Mouse (Mus musculus) heart, embryonic 13.5 days (tissue): Measurements from ENCODE around the gene Larp4b. TPM values are rescaled to one million over a fixed set of nuclear protein-coding genes. Genes with fewer than 3 reads are reported as not detected.

ENCODE experiments used
- ATAC-seq: fragments of 200-750 bp; cut with Nextera tagmentation; 2 replicates; pipeline ENCODE4 v1.8.0; 2017; ENCODE audit warnings: moderate TSS enrichment; ENCODE audit not compliant: insufficient number of reproducible peaks, low FRiP score, low TSS enrichment; ENCODE audit errors: extremely low read depth
- H3K27ac ChIP-seq: fragments of 300-500 bp; sonication (generic); replicated peaks from 2 replicates; pipeline ENCODE4 v1.5.1; 2015; ENCODE audit warnings: moderate library complexity, mild to moderate bottlenecking, inconsistent platforms
- H3K27me3 ChIP-seq: fragments of 300-500 bp; sonication (generic); replicated peaks from 2 replicates; pipeline ENCODE4 v1.6.1; 2015; ENCODE audit warnings: mild to moderate bottlenecking, inconsistent platforms
- H3K36me3 ChIP-seq: fragments of 300-500 bp; sonication (generic); 2 replicates; pipeline ENCODE4 v1.6.1; 2015; ENCODE audit warnings: mild to moderate bottlenecking, inconsistent platforms
- H3K4me1 ChIP-seq: fragments of 300-500 bp; sonication (generic); 2 replicates; pipeline ENCODE4 v1.6.1; 2015; ENCODE audit warnings: inconsistent platforms
- H3K4me2 ChIP-seq: fragments of 300-500 bp; sonication (generic); 2 replicates; pipeline ENCODE4 v1.6.1; 2015; ENCODE audit warnings: inconsistent platforms, mild to moderate bottlenecking, moderate library complexity
- H3K4me3 ChIP-seq: fragments of 300-500 bp; sonication (generic); 2 replicates; pipeline ENCODE4 v1.5.1; 2015; ENCODE audit warnings: moderate library complexity, mild to moderate bottlenecking, inconsistent platforms
- H3K9ac ChIP-seq: fragments of 300-500 bp; sonication (generic); 2 replicates; pipeline ENCODE4 v1.6.1; 2015; ENCODE audit warnings: inconsistent platforms, mild to moderate bottlenecking, moderate library complexity
- H3K9me3 ChIP-seq: fragments of 300-500 bp; sonication (generic); 2 replicates; pipeline ENCODE4 v1.6.1; 2016; ENCODE audit warnings: inconsistent platforms
- WGBS: fragments of 180-500 bp; shearing (Covaris S2); methylation state at CpG from one replicate; pipeline ENCODE4 v1.1.7; 2015; ENCODE audit warnings: mixed read lengths; 5-methylcytosine and 5-hydroxymethylcytosine counted together
- polyA plus RNA-seq: library from polyadenylated mRNA; unstranded; fragments of >200 nt; fragmentation: Nextera tagmentation; extraction: Ambion mirVana; gene quantifications from 2 replicates; pipeline ENCODE4 v1.2.1, GENCODE M21; 2015

Gene Larp4b
- polyA plus RNA-seq, 1 experiment from 2014 or later: 23.3 TPM

GRCm38 (mm10) chr13:9127715-9128114, 34.0 kb downstream of the Larp4b start:
- H3K9me3 ChIP-seq: no peaks in the 10 kb centered on the region
- peak overlapping the region; percentile 91 for H3K27ac ChIP-seq
- H3K9ac ChIP-seq: peak overlapping the region; percentile 72
- peak overlapping the region; percentile 46 for H3K4me3 ChIP-seq
- peak; percentile 61; the same call in 1 of the 2 replicates for ATAC-seq
- peaks cover 37% of the 10 kb centered on the region for H3K4me1 ChIP-seq
- H3K4me2 ChIP-seq: peak overlapping the region; percentile 66
- H3K27me3 ChIP-seq: no peaks in the 10 kb centered on the region
- 40% methylated on average over 4 of the region's 4 CpGs for WGBS
- H3K36me3 ChIP-seq: peaks cover 81% of the 10 kb centered on the region

- ATAC-seq: no peak
- H3K4me2 ChIP-seq: peak overlapping the region; percentile 66
- H3K27me3 ChIP-seq: no peaks in the 10 kb centered on the region
- peak overlapping the region; percentile 46 for H3K4me3 ChIP-seq
- peaks cover 74% of the 10 kb centered on the region for H3K36me3 ChIP-seq
- peak overlapping the region; percentile 91 for H3K27ac ChIP-seq
- WGBS: 73% methylated on average over 6 of the region's 6 CpGs
- H3K9ac ChIP-seq: peak overlapping the region; percentile 72; the same call in 1 of the 2 replicates
- no peaks in the 10 kb centered on the region for H3K9me3 ChIP-seq
- peaks cover 44% of the 10 kb centered on the region for H3K4me1 ChIP-seq
These were observed 35.1 kb downstream of the Larp4b start for GRCm38 (mm10) chr13:9128707-9129314.

GRCm38 (mm10) chr13:9134421-9134820, 40.7 kb downstream of the Larp4b start:
- Histone ChIP-seq H3K9me3 (no peaks in the 10 kb centered on the region), H3K4me3 (no peak overlapping the region), H3K4me1 (peaks cover 25% of the 10 kb centered on the region), H3K27me3 (no peaks in the 10 kb centered on the region), H3K9ac (no peak overlapping the region), H3K4me2 (no peak overlapping the region), H3K36me3 (peaks cover 61% of the 10 kb centered on the region), H3K27ac (no peak overlapping the region)
- no peak for ATAC-seq
- 79% methylated on average over 2 of the region's 2 CpGs for WGBS

GRCm38 (mm10) chr13:9136088-9136487, 42.4 kb downstream of the Larp4b start:
- Histone ChIP-seq H3K4me1 (peaks cover 16% of the 10 kb centered on the region), H3K9me3 (no peaks in the 10 kb centered on the region), H3K4me2 (no peak overlapping the region), H3K36me3 (peaks cover 61% of the 10 kb centered on the region), H3K27ac (no peak overlapping the region), H3K27me3 (no peaks in the 10 kb centered on the region), H3K4me3 (no peak overlapping the region), H3K9ac (no peak overlapping the region)
- WGBS: 89% methylated on average over 6 of the region's 6 CpGs
- no peak for ATAC-seq

- H3K9me3 ChIP-seq: no peaks in the 10 kb centered on the region
- no peak overlapping the region for H3K27ac ChIP-seq
- H3K36me3 ChIP-seq: peaks cover 63% of the 10 kb centered on the region
- no peaks in the 10 kb centered on the region for H3K27me3 ChIP-seq
- H3K4me2 ChIP-seq: no peak overlapping the region
- WGBS: 62% methylated on average over 4 of the region's 4 CpGs
- no peak for ATAC-seq
- no peak overlapping the region for H3K9ac ChIP-seq
- peaks cover 16% of the 10 kb centered on the region for H3K4me1 ChIP-seq
- no peak overlapping the region for H3K4me3 ChIP-seq
These were observed 43.1 kb downstream of the Larp4b start for GRCm38 (mm10) chr13:9136733-9137132.

- Histone ChIP-seq H3K9me3 (no peaks in the 10 kb centered on the region), H3K4me3 (no peak overlapping the region), H3K27ac (0 out of 2 replicates have a peak overlapping the region, but pooled peaks have one; percentile 4), H3K27me3 (no peaks in the 10 kb centered on the region), H3K36me3 (peaks cover 84% of the 10 kb centered on the region), H3K9ac (no peak overlapping the region), H3K4me1 (peaks cover 12% of the 10 kb centered on the region; the same call in 1 of the 2 replicates), H3K4me2 (no peak overlapping the region)
- no peak for ATAC-seq
- 63% methylated on average over 6 of the region's 6 CpGs for WGBS
These were observed 45.8 kb downstream of the Larp4b start for GRCm38 (mm10) chr13:9139466-9139991.

- no peak for ATAC-seq
These were observed 46.5 kb downstream of the Larp4b start for GRCm38 (mm10) chr13:9140204-9140603.

GRCm38 (mm10) chr13:9142371-9142770, 48.7 kb downstream of the Larp4b start:
- no peak for ATAC-seq
- 71% methylated on average over 2 of the region's 2 CpGs for WGBS
- H3K4me1 ChIP-seq: peaks cover 12% of the 10 kb centered on the region; the same call in 1 of the 2 replicates

More at GRCm38 (mm10) chr13:9140204-9140603, 46.5 kb downstream of the Larp4b start:
- no peak overlapping the region for H3K4me3 ChIP-seq
- 66% methylated on average over 10 of the region's 10 CpGs for WGBS
- peaks cover 12% of the 10 kb centered on the region; the same call in 1 of the 2 replicates for H3K4me1 ChIP-seq
- no peak overlapping the region for H3K9ac ChIP-seq
- no peaks in the 10 kb centered on the region for H3K9me3 ChIP-seq
- H3K4me2 ChIP-seq: no peak overlapping the region
- H3K27me3 ChIP-seq: no peaks in the 10 kb centered on the region
- H3K27ac ChIP-seq: no peak overlapping the region
- H3K36me3 ChIP-seq: peaks cover 86% of the 10 kb centered on the region

GRCm38 (mm10) chr13:9148830-9149229, 55.1 kb downstream of the Larp4b start:
- H3K9me3 ChIP-seq: no peaks in the 10 kb centered on the region
- no peak overlapping the region for H3K9ac ChIP-seq
- no peaks in the 10 kb centered on the region for H3K27me3 ChIP-seq
- no peak overlapping the region for H3K27ac ChIP-seq
- ATAC-seq: no peak
- 85% methylated on average over 2 of the region's 2 CpGs for WGBS
- no peak overlapping the region for H3K4me3 ChIP-seq
- no peak overlapping the region for H3K4me2 ChIP-seq
- H3K4me1 ChIP-seq: peaks cover 4% of the 10 kb centered on the region; the same call in 1 of the 2 replicates
- H3K36me3 ChIP-seq: peaks cover 87% of the 10 kb centered on the region

More at GRCm38 (mm10) chr13:9142371-9142770, 48.7 kb downstream of the Larp4b start:
- no peak overlapping the region for H3K4me3 ChIP-seq
- no peak overlapping the region for H3K4me2 ChIP-seq
- no peaks in the 10 kb centered on the region for H3K9me3 ChIP-seq
- H3K9ac ChIP-seq: no peak overlapping the region
- H3K27ac ChIP-seq: 0 out of 2 replicates have a peak overlapping the region, but pooled peaks have one; percentile 39
- H3K27me3 ChIP-seq: no peaks in the 10 kb centered on the region
- H3K36me3 ChIP-seq: peaks cover 95% of the 10 kb centered on the region

- Histone ChIP-seq H3K9ac (no peak overlapping the region), H3K36me3 (peaks cover 87% of the 10 kb centered on the region), H3K9me3 (no peaks in the 10 kb centered on the region), H3K27me3 (no peaks in the 10 kb centered on the region), H3K27ac (no peak overlapping the region), H3K4me2 (no peak overlapping the region), H3K4me1 (peaks cover 4% of the 10 kb centered on the region; the same call in 1 of the 2 replicates), H3K4me3 (no peak overlapping the region)
- ATAC-seq: no peak
- WGBS: 80% methylated on average over 7 of the region's 7 CpGs
These were observed 56.0 kb downstream of the Larp4b start for GRCm38 (mm10) chr13:9149473-9150217.

GRCm38 (mm10) chr13:9151100-9151499, 57.4 kb downstream of the Larp4b start:
- Histone ChIP-seq H3K36me3 (peaks cover 92% of the 10 kb centered on the region), H3K9me3 (no peaks in the 10 kb centered on the region), H3K27me3 (no peaks in the 10 kb centered on the region), H3K4me3 (no peak overlapping the region), H3K4me2 (no peak overlapping the region), H3K27ac (no peak overlapping the region), H3K9ac (no peak overlapping the region), H3K4me1 (peaks cover 4% of the 10 kb centered on the region; the same call in 1 of the 2 replicates)
- 92% methylated on average over 6 of the region's 6 CpGs for WGBS
- ATAC-seq: no peak
